Mouse (Mus musculus) ES-E14 (cell line): ENCODE data around the gene Lin52. TPM values are rescaled to one million over a fixed set of nuclear protein-coding genes. Genes with fewer than 3 reads are reported as not detected.

Experiments
- DNase-seq: peaks from one replicate; pipeline ENCODE4 v3.0.0-alpha.2; 2013; ENCODE audit warnings: low read depth, low spot score
- H3K27ac ChIP-seq: 2 replicates; pipeline ENCODE4 v1.5.1; 2012; ENCODE audit warnings: low read depth, mild to moderate bottlenecking, low read length, moderate library complexity, mixed read lengths; ENCODE audit not compliant: poor library complexity, insufficient read depth, severe bottlenecking
- H3K36me3 ChIP-seq: 2 replicates; pipeline ENCODE4 v1.6.1; 2012; ENCODE audit warnings: mild to moderate bottlenecking, low read length, moderate library complexity, mixed read lengths; ENCODE audit not compliant: control insufficient read depth, poor library complexity, insufficient read depth, severe bottlenecking
- H3K4me1 ChIP-seq, 2 experiments: fragments of 150-350 bp in 1 of 2; sonication (generic) in 1 of 2; 2 replicates each; pipeline ENCODE4 v1.6.1; 2012; ENCODE audit warnings: low read length in 2 of 2, mild to moderate bottlenecking in 1 of 2, mixed read lengths in 1 of 2; ENCODE audit not compliant: control insufficient read depth in 2 of 2, insufficient read depth in 2 of 2, poor library complexity in 1 of 2
- H3K4me3 ChIP-seq, 2 experiments: fragments of 150-350 bp in 1 of 2; sonication (generic) in 1 of 2; 2 replicates each; pipeline ENCODE4 v1.5.1; 2012; ENCODE audit warnings: low read length in 2 of 2, low read depth in 1 of 2, mild to moderate bottlenecking in 1 of 2, mixed read lengths in 1 of 2; ENCODE audit not compliant: insufficient read depth in 1 of 2, poor library complexity in 1 of 2, severe bottlenecking in 1 of 2
- H3K9ac ChIP-seq: 2 replicates; pipeline ENCODE4 v1.6.1; 2012; ENCODE audit warnings: low read depth, mild to moderate bottlenecking, low read length, mixed read lengths; ENCODE audit not compliant: poor library complexity, insufficient read depth, severe bottlenecking
- H3K9me3 ChIP-seq: fragments of 150-350 bp; sonication (generic); 2 replicates; pipeline ENCODE4 v1.6.1; 2012; ENCODE audit warnings: low read depth, mild to moderate bottlenecking, low read length; ENCODE audit not compliant: control insufficient read depth, insufficient read depth
- CHD2 ChIP-seq: IDR thresholded peaks from 2 replicates; pipeline ENCODE4 v1.6.1; 2014; ENCODE audit warnings: mild to moderate bottlenecking, low read depth, low read length, inconsistent platforms
- HCFC1 ChIP-seq: IDR thresholded peaks from 2 replicates; pipeline ENCODE4 v1.6.1; 2012; ENCODE audit warnings: low read length, inconsistent platforms, borderline replicate concordance; ENCODE audit not compliant: insufficient read depth
- MAFK ChIP-seq: IDR thresholded peaks from 2 replicates; pipeline ENCODE4 v1.6.1; 2014; ENCODE audit warnings: mild to moderate bottlenecking, low read depth, low read length, inconsistent platforms; ENCODE audit not compliant: insufficient read depth
- ZC3H11A ChIP-seq: IDR thresholded peaks from 2 replicates; pipeline ENCODE4 v1.6.1; 2012; ENCODE audit warnings: low read depth, mild to moderate bottlenecking, inconsistent platforms, low read length, borderline replicate concordance
- ZNF384 ChIP-seq: IDR thresholded peaks from 2 replicates; pipeline ENCODE4 v1.6.1; 2012; ENCODE audit warnings: low read depth, low read length, inconsistent platforms
- in situ Hi-C, 2 experiments: fragments of 600-800 bp; cut with MboI; formaldehyde crosslinking; loops; one replicate each; pipeline ENCODE4 v1.15.1; 2025; ENCODE audit warnings: low sequenced_read_pairs in 2 of 2, inconsistent platforms in 1 of 2; ENCODE audit not compliant: unreplicated experiment in 2 of 2
- total RNA-seq: library from RNA; depleted of rRNA; stranded (reverse); fragments of 300-350 nt; gene quantifications from 2 replicates; pipeline ENCODE4 v1.2.3, GENCODE M21; 2012; rRNA removed

Lin52 gene
- total RNA-seq, 1 experiment, result 10.5 TPM

DNA sequence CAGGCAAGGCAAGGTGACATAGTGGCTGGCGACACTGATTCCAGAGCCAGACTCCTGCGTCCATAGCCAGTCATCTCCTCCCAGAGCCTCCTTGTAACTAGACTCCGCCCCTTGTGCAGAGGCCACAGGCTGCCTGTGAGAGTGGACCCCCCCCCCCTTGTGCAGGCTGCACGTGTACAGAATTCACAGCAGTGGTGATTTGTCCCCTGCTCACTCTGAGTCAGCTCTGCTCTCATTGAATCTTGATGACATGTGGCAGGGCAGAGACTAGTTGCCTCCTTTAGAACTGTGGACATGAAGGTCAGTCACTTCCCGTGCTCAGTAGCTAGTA lies 127.2 kb downstream of the Lin52 start:
- DNase-seq, result no peak
- in situ Hi-C loops, result no loop called here

DNA sequence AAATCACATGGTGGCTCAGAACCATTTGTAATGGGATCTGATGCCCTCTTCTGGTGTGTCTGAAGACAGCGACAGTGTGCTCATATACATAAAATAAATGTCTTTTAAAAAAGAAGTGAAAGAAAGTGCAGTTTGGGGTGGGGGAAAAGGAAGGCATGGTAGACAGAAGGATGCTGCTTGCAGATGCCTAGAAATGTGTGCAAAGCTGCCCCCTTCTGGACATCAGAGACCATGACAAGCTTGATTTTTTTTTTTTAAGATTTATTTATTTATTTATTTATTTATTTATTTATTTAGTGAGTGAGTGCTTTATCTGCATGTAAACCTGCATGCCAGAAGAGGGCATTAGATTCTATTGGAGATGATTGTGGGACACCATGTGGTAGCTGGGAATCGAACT lies 130.1 kb downstream of the Lin52 start:
- in situ Hi-C loops, result no loop called here
- DNase-seq, result no peak
- H3K27ac ChIP-seq, result no peak overlapping the region

More for the DNA sequence above, 127.2 kb downstream of the Lin52 start:
- H3K9me3 ChIP-seq, result no peaks in the 10 kb centered on the region
- TF ChIP-seq ZNF384, result no peak
- no peak for TF ChIP-seq ZC3H11A
- TF ChIP-seq MAFK, result no peak
- no peak for TF ChIP-seq CHD2
- no peak overlapping the region for H3K4me3 ChIP-seq
- H3K27ac ChIP-seq, result no peak overlapping the region
- no peaks in the 10 kb centered on the region for H3K36me3 ChIP-seq
- peaks cover 0 to 4% of the 10 kb centered on the region in 2 experiments; a peak in 1 of 4 replicates for H3K4me1 ChIP-seq
- H3K9ac ChIP-seq, result no peak overlapping the region

DNA sequence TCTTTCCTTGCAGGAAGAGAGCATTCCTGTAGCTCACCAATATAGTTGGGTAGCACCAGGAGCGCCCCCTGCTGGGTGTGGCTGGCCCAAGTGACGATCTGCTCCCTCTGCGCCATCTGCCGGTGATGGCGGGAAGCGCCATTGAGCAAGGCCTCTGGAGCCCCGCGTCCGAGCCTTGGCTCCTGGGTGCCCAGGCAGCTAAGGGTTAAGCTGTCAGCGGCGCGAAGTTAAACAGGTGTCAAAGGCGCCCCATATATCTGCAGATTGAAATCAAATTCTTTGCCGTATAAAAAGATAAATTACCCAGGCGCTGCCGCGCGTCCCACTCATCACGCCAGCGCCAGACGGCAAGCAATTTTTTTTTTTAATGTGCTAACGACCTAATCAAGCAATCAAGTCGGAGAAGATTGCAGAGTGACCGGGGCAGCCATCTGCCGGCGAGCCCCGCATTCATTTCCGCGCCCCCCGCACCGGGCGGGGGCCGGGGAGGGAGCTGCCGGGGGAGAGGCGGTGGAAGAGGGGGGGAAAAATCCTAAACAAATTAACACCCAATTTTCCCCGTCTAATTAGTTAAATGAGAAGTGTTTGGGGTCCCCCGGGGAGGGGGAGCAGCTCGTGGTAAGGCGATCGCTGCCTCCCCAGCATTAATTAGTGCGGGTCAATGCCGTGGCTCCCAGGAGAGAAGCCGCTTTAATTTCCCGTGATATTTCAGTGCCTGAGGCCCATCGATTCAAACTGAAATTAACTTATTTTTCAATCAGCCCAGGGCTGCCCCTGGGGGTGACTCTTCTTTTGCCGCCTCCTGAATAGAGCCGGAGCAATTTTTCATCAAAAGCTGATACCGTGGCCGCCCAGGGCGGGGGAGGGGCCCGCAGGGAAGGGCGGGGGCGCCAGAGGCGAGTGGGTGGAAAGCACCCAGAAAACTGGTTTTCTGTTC lies 138.9 kb downstream of the Lin52 start:
- DNase-seq, result peak; percentile 85
- TF ChIP-seq ZNF384 (0 out of 2 replicates have a peak, but pooled peaks have one; percentile 53), HCFC1 (no peak), ZC3H11A (peak; percentile 56; the same call in 1 of the 2 replicates), MAFK (no peak), CHD2 (no peak)
- Histone ChIP-seq H3K36me3 (no peaks in the 10 kb centered on the region), H3K4me3 (peak overlapping the region; percentile 58 to 70), H3K4me1 (peaks cover 0 to 20% of the 10 kb centered on the region in 2 experiments; a peak in 1 of 4 replicates), H3K9ac (peak overlapping the region; percentile 36), H3K9me3 (no peaks in the 10 kb centered on the region), H3K27ac (no peak overlapping the region)
- in situ Hi-C loops, result no loop called here

More for the DNA sequence above, 130.1 kb downstream of the Lin52 start:
- H3K4me1 ChIP-seq, result peaks cover 0 to 4% of the 10 kb centered on the region in 2 experiments; a peak in 1 of 4 replicates
- TF ChIP-seq MAFK (no peak), ZNF384 (peak; percentile 76; the same call in 1 of the 2 replicates), HCFC1 (no peak)
- H3K9ac ChIP-seq, result no peak overlapping the region
- no peaks in the 10 kb centered on the region for H3K36me3 ChIP-seq
- H3K9me3 ChIP-seq, result no peaks in the 10 kb centered on the region
- H3K4me3 ChIP-seq, result no peak overlapping the region

Other genes with a start within 250 kb of the Lin52 start
- 9.6 and 19.3 TPM in 2 replicates for gene Elmsan1, start 232.5 kb upstream of the Lin52 start, total RNA-seq
- 16.2 and 16.7 TPM in 2 replicates for gene Ptgr2, start 166.2 kb upstream of the Lin52 start, total RNA-seq
- gene Zfp410, start 134.6 kb upstream of the Lin52 start, total RNA-seq, result 36.5 and 39.6 TPM in 2 replicates
- 49.6 and 82.6 TPM in 2 replicates for gene Coq6, start 89.8 kb upstream of the Lin52 start, total RNA-seq
- gene Fam161b, start 89.6 kb upstream of the Lin52 start, total RNA-seq, result 2.9 and 3.7 TPM in 2 replicates
- gene Entpd5, start 42.4 kb upstream of the Lin52 start, total RNA-seq, result 6.4 and 6.9 TPM in 2 replicates
- gene Bbof1, start 42.4 kb upstream of the Lin52 start, total RNA-seq, result 0.63 and 1.2 TPM in 2 replicates
- gene Rnf113a2, start 34.2 kb upstream of the Lin52 start, total RNA-seq, result 15.5 and 20.8 TPM in 2 replicates
- 11.4 and 11.9 TPM in 2 replicates for gene Aldh6a1, start 418 bp upstream of the Lin52 start, total RNA-seq
- gene Vsx2, start 118.3 kb downstream of the Lin52 start, total RNA-seq, result 0.05 TPM in 1 of 2 replicates, not detected in the other
- 26.9 and 49.5 TPM in 2 replicates for gene Abcd4, start 166.0 kb downstream of the Lin52 start, total RNA-seq
- 4.1 and 5.8 TPM in 2 replicates for gene Vrtn, start 189.6 kb downstream of the Lin52 start, total RNA-seq
- gene Syndig1l, start 247.4 kb downstream of the Lin52 start, total RNA-seq, result 0.09 and 0.16 TPM in 2 replicates